ENCODE assay signal across 12 mouse cellular contexts in the genomic region with DNA sequence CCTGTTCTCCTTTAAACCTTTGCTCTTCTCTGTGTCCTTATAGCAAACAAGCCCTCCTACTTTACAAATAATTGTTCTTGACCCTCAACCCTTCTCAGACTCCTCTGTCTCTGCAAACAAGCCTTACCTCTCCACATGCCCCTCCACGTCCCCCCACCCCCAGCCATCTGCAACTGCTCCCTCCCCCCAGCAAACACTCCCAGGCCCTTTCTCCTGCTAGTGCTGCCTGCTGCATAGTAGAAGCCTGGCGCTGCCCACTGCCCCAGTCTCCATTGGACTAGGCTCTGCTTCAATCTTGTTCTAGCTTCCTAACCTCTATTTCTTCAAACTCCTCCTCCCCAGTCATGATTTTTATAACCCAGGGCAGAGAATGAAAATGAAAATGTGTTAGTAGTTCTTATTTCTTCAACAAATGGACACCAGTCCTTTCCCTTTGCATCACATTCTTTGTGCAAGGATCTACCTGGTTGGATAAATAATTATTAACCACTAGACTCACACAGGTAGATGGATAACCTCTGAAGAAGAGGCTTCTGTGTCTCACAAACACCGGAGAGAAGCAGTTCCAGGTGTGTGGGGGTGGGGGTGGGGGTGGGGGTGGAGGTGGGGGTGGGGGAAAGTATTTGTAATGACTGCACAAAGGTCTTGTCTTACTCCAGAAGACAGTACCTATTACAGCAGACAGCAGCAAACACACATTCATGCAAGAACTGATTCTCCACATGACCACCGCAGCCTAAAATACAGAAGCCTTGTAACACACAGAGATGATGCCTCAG.
DNase-seq lines count a peak whose midpoint lies in the region; ATAC-seq and TF ChIP-seq lines count a peak whose summit lies in the region.
"Had no signal": no experiment of that assay in that cellular context is flagged by ENCODE, and none has a peak within 500 bp of the region (broad histone marks: within the 10 kb centered on the region; RNA-seq: fewer than 3 reads in every experiment).

No protein-coding gene starts in this region.

- intact Hi-C loops in heart, postnatal 36 days (cut with DNase I): no loop called here
- intact Hi-C loops in gastrocnemius, postnatal 36 days (cut with DNase I): no loop called here
- intact Hi-C loops in left cerebral cortex, postnatal 36 days (cut with DNase I): no loop called here

- H3K27ac ChIP-seq in heart, embryonic 10.5 days: peak overlapping the region; percentile 69
- peak overlapping the region; percentile 74 for H3K27ac ChIP-seq in lung, embryonic 14.5 days (ENCODE audit: low read depth)
- peak overlapping the region; percentile 79 for H3K27ac ChIP-seq in limb, embryonic 10.5 days
- peak overlapping the region; percentile 57; the same call in 1 of the 2 replicates for H3K27ac ChIP-seq in stomach, embryonic 15.5 days

- H3K36me3 ChIP-seq in heart, embryonic 10.5 days: peaks cover 9% of the 10 kb centered on the region; the same call in 1 of the 2 replicates
- H3K36me3 ChIP-seq in lung, embryonic 14.5 days (ENCODE audit: insufficient read depth): 0 out of 2 replicates have a peak, but pooled peaks cover 4% of the 10 kb centered on the region
- H3K36me3 ChIP-seq in limb, embryonic 10.5 days: peaks cover 10% of the 10 kb centered on the region
- H3K36me3 ChIP-seq in stomach, embryonic 15.5 days: no peaks in the 10 kb centered on the region

- no peak for ATAC-seq in lung, embryonic 14.5 days (ENCODE audit: insufficient read depth)
- ATAC-seq in stomach, embryonic 15.5 days (ENCODE audit: insufficient read depth, low FRiP score, low read depth): no peak
- ATAC-seq: hindbrain, embryonic 16.5 days had no signal

- no peaks in the 10 kb centered on the region for H3K27me3 ChIP-seq in heart, embryonic 10.5 days (ENCODE audit: insufficient read depth, poor library complexity, severe bottlenecking)
- no peaks in the 10 kb centered on the region for H3K27me3 ChIP-seq in lung, embryonic 14.5 days (ENCODE audit: insufficient read depth, low read length)
- no peaks in the 10 kb centered on the region for H3K27me3 ChIP-seq in limb, embryonic 10.5 days (ENCODE audit: low read depth, poor library complexity, severe bottlenecking)
- H3K27me3 ChIP-seq in stomach, embryonic 15.5 days (replicated peaks): no peaks in the 10 kb centered on the region

- no peak for TF ChIP-seq POLR2A in lung, adult 2 months (IDR thresholded peaks at IDR 0.05; ENCODE audit: borderline replicate concordance, extremely low read depth, low read depth, low read length)

- H3K4me2 ChIP-seq in lung, embryonic 14.5 days: peak overlapping the region; percentile 20
- H3K4me2 ChIP-seq in stomach, embryonic 15.5 days: no peak overlapping the region

- no peak for TF ChIP-seq CTCF in lung, embryonic 14.5 days (IDR thresholded peaks at IDR 0.05; ENCODE audit: low read depth)
- TF ChIP-seq CTCF in lung, adult 2 months (IDR thresholded peaks at IDR 0.05; ENCODE audit: insufficient read depth, low read length): no peak

- 61% methylated on average over 4 of the region's 4 CpGs for WGBS in heart, embryonic 10.5 days
- WGBS in lung, embryonic 14.5 days: 42% methylated on average over 4 of the region's 4 CpGs
- 57% methylated on average over 4 of the region's 4 CpGs for WGBS in lung, adult 2 months
- WGBS in limb, embryonic 10.5 days: 47% methylated on average over 4 of the region's 4 CpGs
- 36% methylated on average over 4 of the region's 4 CpGs for WGBS in stomach, embryonic 15.5 days

- H3K4me1 ChIP-seq in heart, embryonic 10.5 days: peaks cover 30% of the 10 kb centered on the region
- peaks cover 22% of the 10 kb centered on the region for H3K4me1 ChIP-seq in lung, embryonic 14.5 days (ENCODE audit: insufficient read depth)
- peaks cover 31% of the 10 kb centered on the region for H3K4me1 ChIP-seq in lung, adult 2 months (ENCODE audit: control insufficient read depth, insufficient read depth, low read length)
- H3K4me1 ChIP-seq in limb, embryonic 10.5 days: peaks cover 43% of the 10 kb centered on the region
- H3K4me1 ChIP-seq in stomach, embryonic 15.5 days: peaks cover 23% of the 10 kb centered on the region

- H3K9me3 ChIP-seq in heart, embryonic 10.5 days: no peaks in the 10 kb centered on the region
- no peaks in the 10 kb centered on the region for H3K9me3 ChIP-seq in lung, embryonic 14.5 days (ENCODE audit: low read depth, low read length)
- no peaks in the 10 kb centered on the region for H3K9me3 ChIP-seq in limb, embryonic 10.5 days (replicated peaks)
- H3K9me3 ChIP-seq in stomach, embryonic 15.5 days: no peaks in the 10 kb centered on the region

- DNase-seq in heart, embryonic 10.5 days (ENCODE audit: low spot score): no peak
- no peak for DNase-seq in heart, postnatal 36 days
- DNase-seq in lung, embryonic 14.5 days: no peak
- no peak for DNase-seq in lung, adult 2 months
- DNase-seq in limb, embryonic 10.5 days (ENCODE audit: low spot score): no peak
- DNase-seq in gastrocnemius, postnatal 36 days: no peak
- no peak for DNase-seq in left cerebral cortex, postnatal 36 days (ENCODE audit: low spot score in 2 of 2)
- DNase-seq: adrenal gland, adult 8-10 months; layer of hippocampus, adult 9-11 months; lung, postnatal 36 days had no signal

- H3K9ac ChIP-seq in lung, embryonic 14.5 days: no peak overlapping the region
- H3K9ac ChIP-seq in stomach, embryonic 15.5 days: no peak overlapping the region

- no peak overlapping the region for H3K4me3 ChIP-seq in heart, embryonic 10.5 days
- H3K4me3 ChIP-seq in lung, embryonic 14.5 days (ENCODE audit: low read depth, low read length): no peak overlapping the region
- no peak overlapping the region for H3K4me3 ChIP-seq in lung, adult 2 months (replicated peaks; ENCODE audit: extremely low read depth, low read depth, low read length)
- H3K4me3 ChIP-seq in limb, embryonic 10.5 days: no peak overlapping the region
- H3K4me3 ChIP-seq in stomach, embryonic 15.5 days (replicated peaks): no peak overlapping the region
